Mouse (Mus musculus): ENCODE measurements around the gene Eif4a2. TPM values are rescaled to one million over a fixed set of nuclear protein-coding genes. Genes with fewer than 3 reads are reported as not detected.

The Eif4a2 gene
- total and polyA plus RNA-seq, 2 experiments from 2014 or later: 291 to 647 TPM

DNA sequence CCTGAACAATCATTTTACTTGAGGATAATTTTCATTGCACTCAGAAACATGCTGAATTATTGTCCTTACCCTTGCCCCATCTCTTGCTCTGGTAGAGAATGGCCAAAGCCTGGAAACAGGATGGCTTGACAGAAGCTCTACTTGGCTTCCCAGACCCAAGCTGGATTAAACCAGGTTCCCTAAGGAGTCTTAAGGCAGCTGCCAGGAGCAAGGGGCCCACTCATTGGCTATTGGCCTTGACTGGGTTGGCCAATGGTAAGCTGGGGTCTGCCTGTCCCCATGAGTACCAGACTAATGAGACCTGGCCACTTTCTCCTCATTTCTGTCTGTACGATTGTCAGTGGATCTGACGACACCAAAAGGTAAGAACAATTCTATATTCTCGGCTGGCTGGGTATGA lies 39.0 kb downstream of the Eif4a2 start, which contains the start of gene Adipoq:
Gene Adipoq (plus strand): TSS at position 257 of the 400 bp plus-strand sequence.
- 85% methylated on average over 3 of the region's 3 CpGs for WGBS
- no peak within 1 kb of the TSS for H3K4me2 ChIP-seq (ENCODE audit: low read depth, low read length, poor library complexity, severe bottlenecking)
- TF ChIP-seq CTCF (IDR thresholded peaks at IDR 0.05): no peak
- H3K4me3 ChIP-seq (ENCODE audit: low read depth, low read length): no peak within 1 kb of the TSS
- no peak within 1 kb of the TSS for H3K27ac ChIP-seq (ENCODE audit: low read depth, low read length)
- H3K4me1 ChIP-seq (ENCODE audit: insufficient read depth, low read length): no peaks in the 10 kb centered on the region
- H3K9ac ChIP-seq (replicated peaks; ENCODE audit: low read length, poor library complexity, severe bottlenecking): no peak within 1 kb of the TSS
- no peak for DNase-seq (ENCODE audit: low spot score)
- no peaks in the 10 kb centered on the region for H3K36me3 ChIP-seq (ENCODE audit: insufficient read depth, low read length)
- H3K27me3 ChIP-seq (ENCODE audit: insufficient read depth, low read length): no peaks in the 10 kb centered on the region
- H3K9me3 ChIP-seq (ENCODE audit: low read length): no peaks in the 10 kb centered on the region
- no peak for ATAC-seq (ENCODE audit: low FRiP score)

DNA sequence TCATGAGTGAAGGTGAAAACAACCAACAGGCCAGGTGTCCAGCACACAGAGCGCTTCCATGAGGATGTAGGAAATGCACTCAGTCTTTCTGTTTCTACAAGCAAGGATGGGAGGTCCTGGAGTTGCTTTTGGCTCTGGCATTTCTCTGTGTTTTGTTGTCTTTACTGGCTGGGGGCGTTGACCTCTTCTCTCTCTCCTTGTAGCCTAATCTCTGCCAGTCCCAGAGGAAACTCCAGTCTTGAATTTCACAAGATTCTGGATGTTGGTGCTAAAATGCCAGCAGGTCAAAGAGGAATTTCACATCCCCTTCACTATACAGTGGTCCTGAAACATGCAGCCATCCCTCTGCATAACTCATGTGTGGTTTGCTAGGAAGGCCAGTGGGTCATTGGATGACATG lies 41.7 kb downstream of the Eif4a2 start:
- DNase-seq (ENCODE audit: low spot score) (no peak), ATAC-seq (ENCODE audit: low FRiP score) (no peak)
- no peak overlapping the region for H3K27ac ChIP-seq (ENCODE audit: low read depth, low read length)
- H3K4me1 ChIP-seq (ENCODE audit: insufficient read depth, low read length): no peaks in the 10 kb centered on the region
- H3K27me3 ChIP-seq (ENCODE audit: insufficient read depth, low read length): no peaks in the 10 kb centered on the region
- H3K9me3 ChIP-seq (ENCODE audit: low read length): no peaks in the 10 kb centered on the region
- no peak for TF ChIP-seq CTCF (IDR thresholded peaks at IDR 0.05)
- no peak overlapping the region for H3K4me2 ChIP-seq (ENCODE audit: low read depth, low read length, poor library complexity, severe bottlenecking)
- no peak overlapping the region for H3K4me3 ChIP-seq (ENCODE audit: low read depth, low read length)
- no peak overlapping the region for H3K9ac ChIP-seq (replicated peaks; ENCODE audit: low read length, poor library complexity, severe bottlenecking)
- H3K36me3 ChIP-seq (ENCODE audit: insufficient read depth, low read length): no peaks in the 10 kb centered on the region
- WGBS: 82% methylated on average over 2 of the region's 2 CpGs

DNA sequence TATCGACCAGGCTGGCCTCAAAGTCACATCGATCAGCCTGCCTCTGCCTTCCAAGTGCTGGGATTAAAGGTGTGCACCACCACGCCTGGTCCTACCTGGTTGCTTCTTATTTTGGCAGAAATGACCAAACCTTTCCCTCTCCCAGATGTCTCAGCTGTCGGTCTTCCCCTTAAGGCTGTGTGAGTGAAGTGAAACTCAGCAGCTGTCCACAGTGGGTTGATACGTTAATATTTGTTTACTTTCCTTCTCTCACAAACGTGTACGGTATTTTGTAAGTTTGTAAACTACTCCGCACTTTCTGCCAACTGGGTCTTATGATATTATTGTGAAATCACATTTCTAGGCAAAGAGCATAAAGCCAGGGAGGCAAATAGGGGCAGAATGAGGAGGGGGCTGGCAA lies 42.2 kb downstream of the Eif4a2 start:
- Histone ChIP-seq H3K27ac (ENCODE audit: low read depth, low read length) (no peak overlapping the region), H3K4me1 (ENCODE audit: insufficient read depth, low read length) (no peaks in the 10 kb centered on the region), H3K4me2 (ENCODE audit: low read depth, low read length, poor library complexity, severe bottlenecking) (no peak overlapping the region), H3K27me3 (ENCODE audit: insufficient read depth, low read length) (no peaks in the 10 kb centered on the region), H3K36me3 (ENCODE audit: insufficient read depth, low read length) (no peaks in the 10 kb centered on the region), H3K9me3 (ENCODE audit: low read length) (no peaks in the 10 kb centered on the region), H3K4me3 (ENCODE audit: low read depth, low read length) (no peak overlapping the region), H3K9ac (replicated peaks; ENCODE audit: low read length, poor library complexity, severe bottlenecking) (no peak overlapping the region)
- no peak for DNase-seq (ENCODE audit: low spot score)
- no peak for TF ChIP-seq CTCF (IDR thresholded peaks at IDR 0.05)
- ATAC-seq (ENCODE audit: low FRiP score): no peak
- WGBS: 86% methylated on average over 8 of the region's 8 CpGs

DNA sequence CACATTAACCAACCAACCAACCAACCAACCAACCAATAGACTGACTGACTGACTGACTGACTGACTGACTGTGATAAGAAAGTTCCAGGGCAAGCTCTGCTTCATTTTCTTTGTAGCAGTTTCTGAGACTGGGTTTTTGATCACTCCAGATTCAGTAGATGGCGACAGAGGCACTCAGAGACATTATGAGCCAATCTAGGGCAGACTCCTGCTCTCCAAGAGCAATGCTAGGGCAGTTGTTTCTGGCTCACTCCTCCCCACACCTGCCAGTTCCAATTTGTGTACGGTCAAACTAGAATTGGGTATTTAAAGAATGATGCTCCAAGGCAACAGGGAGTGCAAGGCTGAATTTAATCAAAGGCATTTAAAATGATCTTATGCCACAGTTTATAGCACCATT lies 44.2 kb downstream of the Eif4a2 start:
- H3K36me3 ChIP-seq (ENCODE audit: insufficient read depth, low read length): no peaks in the 10 kb centered on the region
- peak; percentile 78 for TF ChIP-seq CTCF (IDR thresholded peaks at IDR 0.05)
- H3K4me1 ChIP-seq (ENCODE audit: insufficient read depth, low read length): no peaks in the 10 kb centered on the region
- H3K4me2 ChIP-seq (ENCODE audit: low read depth, low read length, poor library complexity, severe bottlenecking): no peak overlapping the region
- no peaks in the 10 kb centered on the region for H3K27me3 ChIP-seq (ENCODE audit: insufficient read depth, low read length)
- WGBS: 23% methylated on average over 2 of the region's 2 CpGs
- no peak overlapping the region for H3K27ac ChIP-seq (ENCODE audit: low read depth, low read length)
- H3K9me3 ChIP-seq (ENCODE audit: low read length): no peaks in the 10 kb centered on the region
- DNase-seq (ENCODE audit: low spot score) (peak; percentile 74), ATAC-seq (ENCODE audit: low FRiP score) (no peak)
- no peak overlapping the region for H3K9ac ChIP-seq (replicated peaks; ENCODE audit: low read length, poor library complexity, severe bottlenecking)
- H3K4me3 ChIP-seq (ENCODE audit: low read depth, low read length): no peak overlapping the region

DNA sequence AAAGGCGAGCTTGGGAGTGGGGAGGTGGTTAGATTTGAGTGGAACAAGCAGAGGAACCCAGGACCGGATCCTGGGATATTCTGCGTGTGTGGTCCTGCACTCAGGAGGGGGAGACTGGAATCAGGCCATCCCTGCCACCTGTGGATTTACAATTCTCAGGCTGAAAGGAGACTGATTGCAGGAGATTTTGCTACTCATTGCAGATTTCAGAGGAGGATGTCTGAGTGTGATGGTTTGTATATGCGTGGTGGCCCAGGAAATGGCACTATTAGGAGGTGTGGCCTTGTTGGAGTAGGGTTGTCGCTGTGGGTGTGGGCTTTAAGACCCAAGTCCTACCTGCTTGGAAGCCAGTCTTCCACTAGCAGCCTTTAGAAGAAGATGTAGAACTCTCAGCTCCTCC lies 47.0 kb downstream of the Eif4a2 start:
- H3K27ac ChIP-seq (ENCODE audit: low read depth, low read length): no peak overlapping the region

DNA sequence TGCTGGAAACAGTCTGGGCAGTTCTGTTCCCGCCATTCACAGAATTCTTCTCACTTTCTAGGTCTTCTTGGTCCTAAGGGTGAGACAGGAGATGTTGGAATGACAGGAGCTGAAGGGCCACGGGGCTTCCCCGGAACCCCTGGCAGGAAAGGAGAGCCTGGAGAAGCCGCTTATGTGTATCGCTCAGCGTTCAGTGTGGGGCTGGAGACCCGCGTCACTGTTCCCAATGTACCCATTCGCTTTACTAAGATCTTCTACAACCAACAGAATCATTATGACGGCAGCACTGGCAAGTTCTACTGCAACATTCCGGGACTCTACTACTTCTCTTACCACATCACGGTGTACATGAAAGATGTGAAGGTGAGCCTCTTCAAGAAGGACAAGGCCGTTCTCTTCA lies 49.8 kb downstream of the Eif4a2 start:
- Histone ChIP-seq H3K36me3 (ENCODE audit: insufficient read depth, low read length) (no peaks in the 10 kb centered on the region), H3K27me3 (ENCODE audit: insufficient read depth, low read length) (no peaks in the 10 kb centered on the region), H3K9me3 (ENCODE audit: low read length) (no peaks in the 10 kb centered on the region), H3K4me1 (ENCODE audit: insufficient read depth, low read length) (no peaks in the 10 kb centered on the region), H3K4me2 (ENCODE audit: low read depth, low read length, poor library complexity, severe bottlenecking) (no peak overlapping the region), H3K9ac (replicated peaks; ENCODE audit: low read length, poor library complexity, severe bottlenecking) (no peak overlapping the region), H3K4me3 (ENCODE audit: low read depth, low read length) (no peak overlapping the region), H3K27ac (ENCODE audit: low read depth, low read length) (no peak overlapping the region)
- ATAC-seq (ENCODE audit: low FRiP score): no peak
- no peak for DNase-seq (ENCODE audit: low spot score)
- TF ChIP-seq CTCF (IDR thresholded peaks at IDR 0.05): no peak
- 93% methylated on average over 13 of the region's 13 CpGs for WGBS

More for the DNA sequence above, 47.0 kb downstream of the Eif4a2 start:
- H3K36me3 ChIP-seq (ENCODE audit: insufficient read depth, low read length): no peaks in the 10 kb centered on the region
- H3K4me2 ChIP-seq (ENCODE audit: low read depth, low read length, poor library complexity, severe bottlenecking): no peak overlapping the region
- no peak overlapping the region for H3K9ac ChIP-seq (replicated peaks; ENCODE audit: low read length, poor library complexity, severe bottlenecking)
- H3K4me3 ChIP-seq (ENCODE audit: low read depth, low read length): no peak overlapping the region
- no peaks in the 10 kb centered on the region for H3K9me3 ChIP-seq (ENCODE audit: low read length)
- no peak for TF ChIP-seq CTCF (IDR thresholded peaks at IDR 0.05)
- ATAC-seq (ENCODE audit: low FRiP score): no peak
- no peaks in the 10 kb centered on the region for H3K4me1 ChIP-seq (ENCODE audit: insufficient read depth, low read length)
- no peak for DNase-seq (ENCODE audit: low spot score)
- no peaks in the 10 kb centered on the region for H3K27me3 ChIP-seq (ENCODE audit: insufficient read depth, low read length)
- WGBS: 82% methylated on average over 5 of the region's 5 CpGs
